Mouse (Mus musculus): ENCODE data around the gene Gm20388. TPM values are rescaled to one million over a fixed set of nuclear protein-coding genes. Genes with fewer than 3 reads are reported as not detected.
"Not testable (repeated sequence)": the region's sequence is repeated elsewhere in the genome, so short reads cannot be mapped to it uniquely, and the experiment has no call there.

The Gm20388 gene
- polyA plus RNA-seq, 1 experiment from 2014 or later: 4.4 TPM

DNA sequence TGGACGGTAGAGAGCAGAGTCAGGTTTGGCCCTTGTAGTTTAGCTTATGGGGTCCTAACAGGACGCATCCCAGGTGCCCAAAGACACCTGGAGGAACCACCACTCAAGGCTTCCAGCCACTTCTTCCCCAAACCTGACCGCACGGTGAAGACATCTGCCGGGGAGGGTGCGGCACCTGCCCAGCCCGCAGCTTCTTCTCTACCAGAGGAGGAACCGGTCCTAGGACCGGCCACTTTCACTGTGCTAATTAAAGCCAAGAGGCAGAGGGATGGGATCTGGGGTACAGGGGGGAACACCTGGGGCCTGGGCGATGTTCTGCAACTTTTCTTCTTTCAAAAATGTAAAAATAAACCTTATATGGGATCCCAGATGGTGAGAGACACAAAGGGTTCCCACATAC, 866.5 kb downstream of the Gm20388 start:
- H3K27ac ChIP-seq: no peak overlapping the region
- H3K36me3 ChIP-seq: no peaks in the 10 kb centered on the region
- H3K4me3 ChIP-seq (replicated peaks): no peak overlapping the region
- peaks cover 7% of the 10 kb centered on the region; the same call in 1 of the 2 replicates for H3K27me3 ChIP-seq
- H3K4me1 ChIP-seq (replicated peaks): no peaks in the 10 kb centered on the region
- no peak overlapping the region for H3K9ac ChIP-seq (replicated peaks)
- no peaks in the 10 kb centered on the region for H3K9me3 ChIP-seq
- 95% methylated on average over 10 of the region's 10 CpGs for WGBS
- no peak overlapping the region for H3K4me2 ChIP-seq (replicated peaks)
- no peak for ATAC-seq

GRCm38 (mm10) chr8:120777732-120778131, 867.1 kb downstream of the Gm20388 start:
- H3K9me3 ChIP-seq: no peaks in the 10 kb centered on the region
- no peak overlapping the region for H3K4me2 ChIP-seq (replicated peaks)
- peaks cover 10% of the 10 kb centered on the region; the same call in 1 of the 2 replicates for H3K27me3 ChIP-seq
- H3K4me1 ChIP-seq (replicated peaks): no peaks in the 10 kb centered on the region
- 49% methylated on average over 13 of the region's 13 CpGs for WGBS
- no peak overlapping the region for H3K9ac ChIP-seq (replicated peaks)
- no peaks in the 10 kb centered on the region for H3K36me3 ChIP-seq
- H3K4me3 ChIP-seq (replicated peaks): no peak overlapping the region
- H3K27ac ChIP-seq: no peak overlapping the region
- ATAC-seq: no peak

DNA sequence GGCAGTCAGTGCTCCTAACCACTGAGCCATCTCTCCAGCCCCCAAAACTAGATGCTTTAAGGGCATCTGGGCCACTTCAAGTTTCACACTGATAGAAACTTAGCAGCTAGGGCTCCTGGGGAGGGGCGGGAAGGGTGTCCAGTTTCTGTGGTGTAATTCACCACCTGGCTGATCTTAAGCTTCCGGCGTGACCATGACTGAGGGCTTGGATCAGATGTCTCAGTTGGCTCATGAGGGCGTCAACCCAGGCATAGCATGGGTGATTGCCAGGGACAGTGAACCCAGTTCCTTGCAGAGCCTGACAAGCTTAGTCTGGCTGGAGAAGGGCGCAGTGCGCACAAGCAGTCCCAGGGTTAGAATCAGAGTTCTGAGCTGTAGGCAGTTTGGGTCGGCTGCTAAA, 868.5 kb downstream of the Gm20388 start:
- Histone ChIP-seq H3K4me1 (replicated peaks) (no peaks in the 10 kb centered on the region), H3K9ac (replicated peaks) (no peak overlapping the region), H3K4me3 (replicated peaks) (no peak overlapping the region), H3K36me3 (no peaks in the 10 kb centered on the region), H3K27me3 (peaks cover 10% of the 10 kb centered on the region; the same call in 1 of the 2 replicates), H3K9me3 (no peaks in the 10 kb centered on the region), H3K4me2 (replicated peaks) (no peak overlapping the region), H3K27ac (no peak overlapping the region)
- no peak for ATAC-seq
- WGBS: 96% methylated on average over 7 of the region's 7 CpGs

GRCm38 (mm10) chr8:120783781-120784180, 873.1 kb downstream of the Gm20388 start:
- H3K27ac ChIP-seq: no peak overlapping the region
- no peak overlapping the region for H3K4me3 ChIP-seq (replicated peaks)
- H3K4me2 ChIP-seq (replicated peaks): no peak overlapping the region
- 86% methylated on average over 4 of the region's 4 CpGs for WGBS
- H3K36me3 ChIP-seq: no peaks in the 10 kb centered on the region
- no peaks in the 10 kb centered on the region for H3K4me1 ChIP-seq (replicated peaks)
- ATAC-seq: no peak
- H3K9me3 ChIP-seq: no peaks in the 10 kb centered on the region
- H3K27me3 ChIP-seq: peaks cover 3% of the 10 kb centered on the region; the same call in 1 of the 2 replicates
- H3K9ac ChIP-seq (replicated peaks): no peak overlapping the region

GRCm38 (mm10) chr8:120786753-120787152, 876.1 kb downstream of the Gm20388 start:
- no peak overlapping the region for H3K4me3 ChIP-seq (replicated peaks)
- no peaks in the 10 kb centered on the region for H3K9me3 ChIP-seq
- H3K27me3 ChIP-seq: peaks cover 3% of the 10 kb centered on the region; the same call in 1 of the 2 replicates
- 88% methylated on average over 4 of the region's 4 CpGs for WGBS
- no peak overlapping the region for H3K27ac ChIP-seq
- no peak overlapping the region for H3K9ac ChIP-seq (replicated peaks)
- no peaks in the 10 kb centered on the region for H3K36me3 ChIP-seq
- H3K4me2 ChIP-seq (replicated peaks): no peak overlapping the region
- H3K4me1 ChIP-seq (replicated peaks): no peaks in the 10 kb centered on the region
- no peak for ATAC-seq

GRCm38 (mm10) chr8:120787631-120788030, 877.0 kb downstream of the Gm20388 start:
- 56% methylated on average over 5 of the region's 5 CpGs for WGBS
- Histone ChIP-seq H3K9ac (replicated peaks) (no peak overlapping the region), H3K27ac (no peak overlapping the region), H3K9me3 (no peaks in the 10 kb centered on the region), H3K4me1 (replicated peaks) (no peaks in the 10 kb centered on the region), H3K4me3 (replicated peaks) (no peak overlapping the region), H3K4me2 (replicated peaks) (no peak overlapping the region), H3K36me3 (no peaks in the 10 kb centered on the region), H3K27me3 (peaks cover under 1% of the 10 kb centered on the region; the same call in 1 of the 2 replicates)
- no peak for ATAC-seq

GRCm38 (mm10) chr8:120792710-120793109, 882.1 kb downstream of the Gm20388 start:
- no peak overlapping the region for H3K9ac ChIP-seq (replicated peaks)
- H3K27ac ChIP-seq: no peak overlapping the region
- no peak overlapping the region for H3K4me3 ChIP-seq (replicated peaks)
- H3K4me1 ChIP-seq (replicated peaks): no peaks in the 10 kb centered on the region
- no peaks in the 10 kb centered on the region; the same call in 1 of the 2 replicates for H3K27me3 ChIP-seq
- no peak overlapping the region for H3K4me2 ChIP-seq (replicated peaks)
- H3K9me3 ChIP-seq: no peaks in the 10 kb centered on the region
- WGBS: 87% methylated on average over 15 of the region's 15 CpGs
- ATAC-seq: no peak
- no peaks in the 10 kb centered on the region for H3K36me3 ChIP-seq

DNA sequence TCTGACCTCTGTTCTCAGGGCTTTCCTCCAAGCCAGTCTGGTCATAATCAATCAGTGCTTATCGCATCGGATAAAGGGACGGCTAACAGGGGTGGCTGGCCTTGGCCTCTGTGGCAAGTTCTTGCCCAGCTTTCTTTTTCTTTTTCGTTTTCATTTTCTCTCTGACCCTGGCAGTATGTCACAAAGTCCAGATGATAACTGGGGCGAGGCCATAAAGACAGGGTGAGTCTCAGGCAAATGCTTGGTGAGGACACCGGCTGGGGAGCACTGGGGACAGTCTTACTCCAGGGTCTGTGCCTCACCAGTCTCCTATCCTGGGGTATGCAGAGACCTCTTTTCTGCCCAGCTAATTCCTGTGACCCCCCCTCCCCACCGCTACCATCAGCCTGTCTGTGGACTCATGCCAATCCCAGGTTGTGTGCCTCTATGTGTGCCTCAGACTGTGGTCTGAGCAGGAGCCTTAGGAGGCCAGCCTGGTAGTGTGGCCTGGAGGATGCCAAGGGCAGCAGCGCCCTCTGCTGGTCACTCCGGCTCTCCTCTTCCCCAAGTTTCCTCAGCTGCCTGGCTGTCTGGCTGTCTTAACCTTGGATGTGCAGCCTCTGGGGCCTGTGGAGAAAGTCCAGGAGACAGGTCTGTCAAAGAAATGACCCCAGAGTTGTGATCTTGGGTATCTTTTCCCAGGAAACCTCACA, 885.4 kb downstream of the Gm20388 start:
- Histone ChIP-seq H3K27ac (no peak overlapping the region), H3K4me2 (replicated peaks) (no peak overlapping the region), H3K9ac (replicated peaks) (no peak overlapping the region), H3K36me3 (no peaks in the 10 kb centered on the region), H3K4me3 (replicated peaks) (no peak overlapping the region), H3K27me3 (peaks cover 5% of the 10 kb centered on the region), H3K9me3 (no peaks in the 10 kb centered on the region), H3K4me1 (replicated peaks) (peaks cover 7% of the 10 kb centered on the region)
- peak; percentile 88 for ATAC-seq
- WGBS: 44% methylated on average over 9 of the region's 9 CpGs

DNA sequence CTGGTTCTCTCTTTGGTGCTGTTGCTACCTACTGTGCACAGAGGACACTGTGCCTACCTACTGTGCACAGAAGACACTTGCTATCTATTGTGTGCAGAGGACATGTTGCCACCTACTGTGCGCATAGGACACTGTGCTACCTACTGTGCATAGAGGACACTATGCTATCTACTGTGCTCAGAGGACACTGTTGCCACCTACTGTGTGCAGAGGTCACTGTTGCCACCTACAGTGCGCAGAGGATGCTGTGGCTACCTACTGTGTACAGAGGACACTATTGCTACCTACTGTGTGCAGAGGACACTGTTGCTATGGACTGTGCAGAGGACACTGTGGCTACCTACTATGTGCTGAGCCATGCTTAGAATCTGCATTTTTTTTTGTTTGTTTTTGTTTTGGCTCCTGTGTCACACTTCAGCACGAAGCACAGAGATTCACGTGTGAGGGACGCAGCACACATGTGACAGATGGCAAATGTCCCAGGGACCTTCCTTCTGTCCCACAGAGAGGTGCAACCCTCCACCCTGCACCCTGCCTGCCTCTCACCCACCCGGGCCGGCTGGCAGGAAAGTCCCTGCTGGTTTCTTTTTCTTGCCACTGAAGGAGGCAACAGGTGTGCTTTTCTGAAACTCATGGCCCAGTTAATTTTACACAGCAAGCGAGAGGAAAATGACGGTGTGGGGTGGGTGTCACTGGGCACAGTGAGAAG, 886.5 kb downstream of the Gm20388 start:
- ATAC-seq: no peak
- whole genome bisulfite sequencing: 81% methylated on average over 9 of the region's 9 CpGs
- peaks cover 7% of the 10 kb centered on the region for H3K4me1 ChIP-seq (replicated peaks)

GRCm38 (mm10) chr8:120800308-120800865, 889.7 kb downstream of the Gm20388 start:
- Histone ChIP-seq H3K27ac (no peak overlapping the region), H3K27me3 (peaks cover 12% of the 10 kb centered on the region), H3K4me1 (replicated peaks) (peaks cover 7% of the 10 kb centered on the region), H3K9ac (replicated peaks) (peak overlapping the region; percentile 42; the same call in 1 of the 2 replicates), H3K9me3 (no peaks in the 10 kb centered on the region), H3K36me3 (no peaks in the 10 kb centered on the region), H3K4me3 (replicated peaks) (no peak overlapping the region), H3K4me2 (replicated peaks) (peak overlapping the region; percentile 42)
- ATAC-seq: peak; percentile 63; the same call in 1 of the 2 replicates
- WGBS: 6% methylated on average over 17 of the region's 17 CpGs

More for the DNA sequence above, 886.5 kb downstream of the Gm20388 start:
- no peak overlapping the region for H3K4me2 ChIP-seq (replicated peaks)
- peaks cover 12% of the 10 kb centered on the region for H3K27me3 ChIP-seq
- no peak overlapping the region for H3K9ac ChIP-seq (replicated peaks)
- no peak overlapping the region for H3K4me3 ChIP-seq (replicated peaks)
- H3K27ac ChIP-seq: no peak overlapping the region
- no peaks in the 10 kb centered on the region for H3K36me3 ChIP-seq
- H3K9me3 ChIP-seq: no peaks in the 10 kb centered on the region

DNA sequence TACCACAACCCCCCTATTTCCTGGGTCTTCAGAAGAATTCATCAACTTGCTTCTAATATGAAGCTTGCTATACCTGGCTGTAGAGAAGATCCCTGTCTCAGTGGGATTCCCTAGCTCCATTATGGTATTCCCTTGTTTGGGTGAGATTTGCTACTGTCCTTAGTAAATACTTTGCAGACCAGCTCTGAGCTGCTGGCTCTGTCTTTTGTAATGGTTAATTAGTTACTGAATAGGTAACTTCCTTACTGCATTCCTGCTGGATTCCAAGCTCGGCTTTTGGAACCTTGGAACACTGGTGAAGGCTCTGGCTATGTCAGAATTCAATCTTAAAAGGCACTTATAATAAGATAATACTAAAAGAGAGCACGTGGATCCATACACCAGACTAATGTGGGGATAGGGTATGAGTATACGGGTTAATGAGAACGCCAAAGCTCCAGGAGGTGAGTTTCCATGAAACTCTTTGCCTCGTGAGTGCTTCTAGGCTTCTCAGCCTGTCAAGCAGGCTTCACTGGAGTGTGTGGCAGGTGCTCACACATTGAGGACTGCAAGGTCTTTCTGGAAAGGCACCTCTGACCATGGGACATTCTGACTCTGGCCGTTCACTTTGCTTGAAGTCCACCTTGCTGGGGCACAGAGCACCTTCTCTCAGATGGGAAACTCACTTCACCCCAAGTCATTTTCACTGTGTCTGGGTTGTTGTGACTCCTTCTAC, 893.2 kb downstream of the Gm20388 start:
- H3K4me2 ChIP-seq (replicated peaks); H3K4me3 ChIP-seq (replicated peaks); H3K9ac ChIP-seq (replicated peaks); H3K27ac ChIP-seq; H3K4me1 ChIP-seq (replicated peaks); ATAC-seq; H3K36me3 ChIP-seq; H3K9me3 ChIP-seq: not testable (repeated sequence)
- WGBS: 49% methylated on average over 6 of the region's 6 CpGs
- H3K27me3 ChIP-seq: peaks cover 12% of the 10 kb centered on the region

GRCm38 (mm10) chr8:120804741-120805140, 894.1 kb downstream of the Gm20388 start:
- Histone ChIP-seq H3K27me3 (peaks cover 12% of the 10 kb centered on the region), H3K27ac (no peak overlapping the region), H3K36me3 (no peaks in the 10 kb centered on the region), H3K9me3 (no peaks in the 10 kb centered on the region), H3K4me1 (replicated peaks) (peaks cover 7% of the 10 kb centered on the region), H3K4me2 (replicated peaks) (no peak overlapping the region), H3K4me3 (replicated peaks) (no peak overlapping the region), H3K9ac (replicated peaks) (no peak overlapping the region)
- no peak for ATAC-seq
- 74% methylated on average over 3 of the region's 3 CpGs for WGBS

All from midbrain, embryonic 13.5 days (tissue).